Mouse (Mus musculus) kidney, adult 2 months (tissue): Measurements from ENCODE around the gene Agps. TPM values are rescaled to one million over a fixed set of nuclear protein-coding genes. Genes with fewer than 3 reads are reported as not detected.
"Not testable (repeated sequence)": the region's sequence is repeated elsewhere in the genome, so short reads cannot be mapped to it uniquely, and the experiment has no call there.

Experiments used
- DNase-seq: peaks from one replicate; pipeline ENCODE4 v3.0.0; 2021
- H3K27ac ChIP-seq: fragments of 200-500 bp; 2 replicates; pipeline ENCODE4 v1.5.1; 2012; ENCODE audit warnings: low read depth, low read length, control low read depth, inconsistent platforms; ENCODE audit not compliant: insufficient read depth
- H3K27me3 ChIP-seq: fragments of 200-500 bp; replicated peaks from 2 replicates; pipeline ENCODE4 v1.6.1; 2012; ENCODE audit warnings: mild to moderate bottlenecking, moderate library complexity, low read length, inconsistent platforms; ENCODE audit not compliant: control insufficient read depth, insufficient read depth
- H3K36me3 ChIP-seq: fragments of 200-500 bp; 2 replicates; pipeline ENCODE4 v1.6.1; 2012; ENCODE audit warnings: mild to moderate bottlenecking, moderate library complexity, low read length, inconsistent platforms; ENCODE audit not compliant: control insufficient read depth, insufficient read depth
- H3K4me1 ChIP-seq: fragments of 200-500 bp; 2 replicates; pipeline ENCODE4 v1.6.1; 2011; ENCODE audit warnings: low read length; ENCODE audit not compliant: control insufficient read depth, insufficient read depth
- H3K4me3 ChIP-seq: fragments of 200-500 bp; 2 replicates; pipeline ENCODE4 v1.5.1; 2011; ENCODE audit warnings: mild to moderate bottlenecking, low read depth, low read length, control low read depth; ENCODE audit not compliant: insufficient read depth
- CTCF ChIP-seq: fragments of 200-500 bp; conservative IDR thresholded peaks from 2 replicates; pipeline ENCODE4 v1.5.1; 2011; ENCODE audit warnings: low read depth, mild to moderate bottlenecking, control low read depth, low read length, moderate library complexity, mixed read lengths; ENCODE audit not compliant: insufficient read depth, insufficient read length
- POLR2A ChIP-seq: fragments of 200-500 bp; IDR thresholded peaks from one replicate; pipeline ENCODE4 v1.6.1; 2011; ENCODE audit warnings: low read depth, low read length, control low read depth
- WGBS: fragments of 180-500 bp; shearing (Covaris S2); methylation state at CpG from one replicate; pipeline ENCODE4 v1.1.7; 2018; 5-methylcytosine and 5-hydroxymethylcytosine counted together
- polyA plus RNA-seq: library from polyadenylated mRNA; depleted of rRNA; stranded (reverse); fragments of >200 nt; gene quantifications from 2 replicates; pipeline ENCODE4 v1.2.3, GENCODE M21; 2012

Agps gene
- polyA plus RNA-seq, 1 experiment = 14.8 TPM

DNA sequence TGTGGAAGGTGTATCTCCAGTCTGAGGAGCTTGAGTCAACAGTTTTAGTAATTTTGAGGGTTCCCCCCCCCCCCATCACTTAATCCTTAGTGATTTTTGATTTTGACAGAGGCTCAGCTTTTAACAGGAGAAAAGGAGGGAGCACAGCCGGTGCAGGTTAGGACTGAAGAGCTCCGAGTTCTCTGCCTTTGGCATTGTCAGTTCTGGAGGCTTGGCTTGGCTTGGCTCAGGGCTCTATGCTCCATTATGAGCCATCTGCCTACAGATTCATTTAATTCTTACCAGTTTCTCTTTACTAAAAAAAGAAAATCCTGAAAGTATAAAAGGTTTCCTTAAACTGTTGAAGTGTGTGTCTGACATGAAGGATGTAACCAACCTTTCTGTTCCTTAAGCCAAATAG, 97.2 kb downstream of the Agps start:
- Histone ChIP-seq H3K27me3 (no peaks in the 10 kb centered on the region), H3K27ac (no peak overlapping the region), H3K4me1 (no peaks in the 10 kb centered on the region), H3K36me3 (peaks cover 5% of the 10 kb centered on the region; the same call in 1 of the 2 replicates), H3K4me3 (no peak overlapping the region)
- no peak for TF ChIP-seq CTCF
- no peak for TF ChIP-seq POLR2A
- no peak for DNase-seq
- WGBS = 92% methylated on average over 2 of the region's 2 CpGs

DNA sequence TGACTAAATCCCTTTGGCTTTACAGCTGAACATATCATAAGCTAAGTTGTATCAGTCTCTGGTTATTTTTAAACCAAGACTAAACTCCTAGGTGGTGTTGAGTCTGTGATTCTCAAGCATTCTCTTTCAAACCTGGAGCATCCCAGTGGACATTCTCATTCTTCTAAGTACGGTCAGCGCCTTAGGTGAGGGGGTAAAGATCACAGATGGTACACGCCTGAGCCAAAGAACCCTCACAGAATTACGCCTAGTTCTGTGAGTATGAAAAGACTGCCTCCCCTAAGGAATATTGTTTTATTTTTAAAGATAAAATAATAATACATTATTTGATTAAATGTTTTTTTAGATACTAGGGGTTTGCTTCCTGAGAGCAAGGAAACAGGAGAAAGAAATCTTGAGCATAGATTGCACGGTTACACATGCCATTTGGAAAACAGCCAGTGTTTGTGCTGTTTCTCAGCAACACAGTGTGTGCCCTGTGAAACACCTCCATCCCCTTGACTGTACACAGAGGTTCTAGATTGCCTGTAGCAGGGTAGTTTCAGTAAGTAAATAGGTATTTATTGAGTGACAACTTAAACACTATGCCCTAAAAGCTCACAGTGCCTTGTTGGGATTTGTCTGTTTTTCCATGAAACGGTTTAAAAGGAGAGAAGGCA, 97.9 kb downstream of the Agps start:
- 84% methylated on average over 6 of the region's 6 CpGs for WGBS
- H3K4me3 ChIP-seq = no peak overlapping the region
- TF ChIP-seq CTCF (no peak), POLR2A (no peak)
- H3K36me3 ChIP-seq = peaks cover 5% of the 10 kb centered on the region; the same call in 1 of the 2 replicates
- no peaks in the 10 kb centered on the region for H3K27me3 ChIP-seq
- H3K27ac ChIP-seq = no peak overlapping the region
- no peaks in the 10 kb centered on the region for H3K4me1 ChIP-seq
- DNase-seq = no peak

DNA sequence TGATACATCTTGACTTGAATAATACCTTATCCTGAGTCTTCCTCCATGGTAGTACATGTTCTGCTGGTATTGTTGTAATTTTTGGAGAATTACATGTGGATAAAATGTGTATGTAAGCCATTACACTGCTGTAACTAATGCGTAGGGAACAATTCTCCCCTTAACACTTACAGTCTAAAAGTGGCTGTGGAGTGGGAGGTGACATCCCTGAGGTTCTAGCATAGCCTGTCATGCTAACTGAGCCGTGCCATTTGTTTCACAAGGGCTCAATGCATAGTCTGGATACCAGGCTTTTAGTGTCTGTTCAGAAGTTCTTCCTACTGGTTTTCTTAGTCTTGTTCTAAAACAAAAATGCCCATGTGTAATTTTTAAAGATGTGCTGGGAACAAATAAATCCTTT, 99.0 kb downstream of the Agps start:
- H3K36me3 ChIP-seq = peaks cover 2% of the 10 kb centered on the region; the same call in 1 of the 2 replicates
- no peaks in the 10 kb centered on the region for H3K4me1 ChIP-seq
- DNase-seq = no peak
- H3K27me3 ChIP-seq = no peaks in the 10 kb centered on the region
- 82% methylated on average over 2 of the region's 2 CpGs for WGBS
- no peak overlapping the region for H3K4me3 ChIP-seq
- TF ChIP-seq CTCF (no peak), POLR2A (no peak)
- H3K27ac ChIP-seq = no peak overlapping the region

DNA sequence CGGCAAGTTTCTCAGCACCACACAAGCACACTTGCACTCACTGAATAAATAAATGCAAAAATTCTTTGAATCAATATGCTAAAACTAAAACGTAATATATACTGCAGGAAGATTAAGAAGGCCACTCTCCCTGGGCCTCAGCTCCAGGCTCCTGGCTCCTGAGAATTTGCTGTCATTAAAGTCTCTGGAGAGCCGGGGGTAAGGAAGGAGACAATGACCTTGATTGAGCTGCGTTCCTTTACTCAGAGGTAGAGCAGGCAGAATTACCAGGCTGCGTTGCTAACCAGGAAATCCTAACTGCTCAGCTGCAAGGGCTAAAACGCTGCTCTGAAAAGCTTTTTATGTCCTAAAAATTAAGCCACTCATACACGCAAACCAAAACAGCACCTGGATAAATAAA, 101.6 kb downstream of the Agps start:
- TF ChIP-seq POLR2A (no peak), CTCF (no peak)
- no peak for DNase-seq
- Histone ChIP-seq H3K27me3 (no peaks in the 10 kb centered on the region), H3K4me1 (no peaks in the 10 kb centered on the region), H3K4me3 (no peak overlapping the region), H3K27ac (no peak overlapping the region), H3K36me3 (no peaks in the 10 kb centered on the region; the same call in 1 of the 2 replicates)
- WGBS = 35% methylated on average over 7 of the region's 7 CpGs

DNA sequence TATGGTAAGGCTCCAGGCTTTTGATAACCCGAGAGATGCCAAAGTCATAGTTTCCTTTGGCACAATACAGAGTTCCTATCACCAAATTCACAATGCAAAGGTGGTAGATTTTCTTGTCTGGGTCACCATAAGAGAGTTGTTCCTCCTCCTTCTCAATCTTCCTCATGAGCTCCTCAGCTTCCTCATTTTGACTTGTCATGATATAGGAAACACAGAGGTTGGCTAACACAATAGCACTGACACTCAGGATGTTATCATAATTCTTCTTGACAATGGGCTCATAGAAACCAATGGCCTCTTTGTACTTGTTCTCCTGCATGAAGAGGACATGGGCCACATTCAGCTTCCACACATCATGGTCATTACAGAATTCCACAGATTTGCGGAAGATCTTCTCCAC, 104.7 kb downstream of the Agps start:
- DNase-seq, H3K4me3 ChIP-seq, H3K27ac ChIP-seq, H3K4me1 ChIP-seq, H3K36me3 ChIP-seq, H3K27me3 ChIP-seq: not testable (repeated sequence)
- 69% methylated on average over 2 of the region's 2 CpGs for WGBS

DNA sequence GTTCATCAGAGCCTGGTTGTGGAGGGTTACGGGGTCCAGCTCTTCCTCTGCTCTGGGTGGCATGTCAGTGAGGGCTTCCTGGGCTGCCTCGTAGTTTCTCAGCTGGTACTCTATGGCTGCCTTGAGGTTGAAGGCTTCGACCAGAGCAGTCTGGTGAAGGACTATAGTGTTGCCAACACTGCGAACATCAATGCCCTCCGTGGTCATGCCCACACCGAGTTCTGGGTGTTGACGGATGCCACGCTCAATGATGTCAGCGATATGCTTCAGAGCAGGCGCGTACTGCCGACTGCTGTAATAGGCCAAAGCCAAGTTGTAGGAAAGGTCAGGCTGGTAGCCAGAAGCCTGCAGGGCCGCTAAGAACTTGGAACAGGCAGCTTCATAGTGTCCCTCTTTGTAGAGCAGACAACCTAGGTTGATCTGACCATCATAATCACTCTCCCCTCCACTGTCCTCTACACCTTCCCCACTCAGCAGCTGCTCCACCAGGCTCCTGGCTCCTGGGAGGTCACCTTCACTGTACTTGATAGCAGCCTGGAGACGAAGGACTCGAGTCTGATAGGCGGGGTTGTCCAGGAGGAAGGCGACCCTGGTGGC, 105.6 kb downstream of the Agps start:
- not testable (repeated sequence) for H3K27me3 ChIP-seq, H3K36me3 ChIP-seq, H3K4me1 ChIP-seq, H3K27ac ChIP-seq
- 68% methylated on average over 17 of the region's 17 CpGs for WGBS
- DNase-seq = peak; percentile 6
- peak overlapping the region; percentile 49 for H3K4me3 ChIP-seq

DNA sequence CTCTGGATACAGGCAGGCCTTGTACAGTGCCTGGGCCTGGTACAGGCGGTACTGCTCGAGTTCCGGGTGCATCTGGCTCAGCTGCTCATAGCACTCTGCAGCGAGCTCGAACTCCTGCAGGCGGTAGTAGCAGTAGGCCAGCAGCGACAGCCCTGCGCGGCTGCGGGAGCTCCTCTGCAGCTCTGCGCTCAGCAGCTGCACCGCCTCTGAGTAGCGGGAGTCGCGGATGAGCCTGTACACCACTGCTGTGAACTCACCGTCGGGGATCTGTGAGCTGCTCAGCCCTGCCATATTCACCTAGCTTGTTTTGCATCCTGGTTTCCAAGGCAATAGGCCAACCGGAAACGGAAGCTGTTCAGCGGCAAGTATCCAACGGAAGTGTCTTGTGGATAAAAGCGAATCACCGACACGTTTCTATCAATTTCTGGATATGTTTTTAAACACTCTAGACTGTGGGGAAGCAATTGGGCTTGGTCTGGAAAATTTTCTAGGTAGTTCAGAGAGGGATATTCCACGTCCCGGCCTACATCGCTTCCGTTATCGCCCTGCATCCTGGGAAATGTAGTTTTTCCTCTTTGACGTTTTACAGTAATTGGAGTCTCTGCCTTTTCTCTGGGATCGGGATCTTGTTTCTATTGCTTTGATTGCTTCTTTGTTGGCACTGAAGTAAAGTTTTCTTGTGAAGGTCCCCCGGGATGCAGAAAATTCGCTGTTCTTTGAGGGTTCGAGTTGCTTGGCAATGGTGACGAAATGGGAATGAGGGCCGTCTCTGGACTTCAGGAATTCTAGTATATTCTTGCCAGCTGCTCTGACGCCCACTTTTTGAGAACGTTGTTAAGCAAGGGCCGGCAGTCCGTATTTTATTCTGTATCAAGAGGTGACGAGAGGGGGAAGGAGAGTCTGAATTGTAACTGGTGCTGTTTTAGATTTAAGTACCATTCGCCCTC, 106.4 kb downstream of the Agps start, which contains the start of gene Ttc30b:
TSS of gene Ttc30b (minus strand) at position 469 of the 947 bp plus-strand sequence.
- no peaks in the 10 kb centered on the region for H3K27me3 ChIP-seq
- peak within 1 kb of the TSS; percentile 49 for H3K4me3 ChIP-seq
- 4% methylated on average over 41 of the region's 42 CpGs for WGBS
- peak; percentile 90 for DNase-seq
- H3K4me1 ChIP-seq = no peaks in the 10 kb centered on the region; the same call in 1 of the 2 replicates
- peak within 1 kb of the TSS; percentile 91 for H3K27ac ChIP-seq
- H3K36me3 ChIP-seq = no peaks in the 10 kb centered on the region
- TF ChIP-seq CTCF = no peak
- no peak for TF ChIP-seq POLR2A
